Mouse (Mus musculus): ENCODE results near the gene Rapgef4.

DNA sequence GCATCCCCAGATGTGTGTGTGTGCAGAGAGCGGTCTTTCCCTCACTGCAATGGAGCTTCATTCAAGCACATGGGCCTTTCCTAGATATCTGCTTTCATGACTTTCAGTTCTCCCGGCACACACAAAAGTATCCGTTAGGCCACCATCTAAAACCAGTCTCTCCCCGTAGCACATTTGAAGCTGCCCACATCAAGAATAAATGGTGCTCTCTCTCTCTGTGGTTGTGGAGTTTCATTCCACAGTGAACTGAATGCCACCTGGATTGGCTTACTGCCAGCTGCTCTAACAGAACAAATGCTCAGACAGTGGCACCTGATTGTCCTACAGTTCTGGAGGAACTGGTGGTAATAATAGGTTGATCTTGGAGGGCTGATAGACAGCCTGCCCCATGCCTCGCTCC lies 224.8 kb downstream of the Rapgef4 start:
- TF ChIP-seq CTCF (IDR thresholded peaks at IDR 0.05; ENCODE audit: low read depth, low read length) (no peak), POLR2A (IDR thresholded peaks at IDR 0.05; ENCODE audit: extremely low read depth, insufficient read depth, low read length) (no peak)

Data from liver, adult 2 months (tissue).